Comparison of ENCODE assay signal across 38 mouse cellular contexts in genomic region chr1:165486108-165486507, GRCm38 (mm10). TPM values are rescaled to one million over a fixed set of nuclear protein-coding genes. Genes with fewer than 3 reads are reported as not detected.
DNase-seq lines count a peak whose midpoint lies in the region; ATAC-seq and TF ChIP-seq lines count a peak whose summit lies in the region.
"Had no signal": no experiment of that assay in that cellular context is flagged by ENCODE, and none has a peak within 500 bp of the region (broad histone marks: within the 10 kb centered on the region; RNA-seq: fewer than 3 reads in every experiment).

No protein-coding gene starts in this region.

- H3K9me3 ChIP-seq in kidney, embryonic 15.5 days (replicated peaks), result no peaks in the 10 kb centered on the region
- H3K9me3 ChIP-seq in liver, postnatal 0 days (ENCODE audit: low read length), result no peaks in the 10 kb centered on the region
- H3K9me3 ChIP-seq in liver, embryonic 11.5 days (ENCODE audit: control insufficient read depth, low read length), result no peaks in the 10 kb centered on the region
- no peaks in the 10 kb centered on the region for H3K9me3 ChIP-seq in intestine, embryonic 15.5 days
- H3K9me3 ChIP-seq: forebrain, embryonic 12.5 days; heart, embryonic 10.5 days; hindbrain, embryonic 12.5 days; limb, embryonic 10.5 days; limb, embryonic 15.5 days; megakaryocyte, embryonic 14.5 days; midbrain, embryonic 12.5 days; neural tube, embryonic 12.5 days had no signal

- TF ChIP-seq CTCF in liver, postnatal 0 days (IDR thresholded peaks at IDR 0.05; ENCODE audit: low read depth), result no peak

- 85% methylated on average over 2 of the region's 2 CpGs for WGBS in kidney, embryonic 15.5 days
- 55% methylated on average over 2 of the region's 2 CpGs for WGBS in liver, postnatal 0 days (ENCODE audit: insufficient replicate concordance)
- WGBS in liver, embryonic 11.5 days, result 92% methylated on average over 2 of the region's 2 CpGs
- 85% methylated on average over 2 of the region's 2 CpGs for WGBS in intestine, embryonic 15.5 days

- no peaks in the 10 kb centered on the region for H3K4me1 ChIP-seq in kidney, embryonic 15.5 days
- H3K4me1 ChIP-seq in liver, postnatal 0 days (ENCODE audit: insufficient read depth), result peaks cover 19% of the 10 kb centered on the region
- H3K4me1 ChIP-seq in liver, embryonic 11.5 days (replicated peaks; ENCODE audit: control insufficient read depth, insufficient read depth, low read length), result no peaks in the 10 kb centered on the region
- H3K4me1 ChIP-seq in intestine, embryonic 15.5 days (replicated peaks), result no peaks in the 10 kb centered on the region
- H3K4me1 ChIP-seq: forebrain, embryonic 12.5 days; heart, embryonic 10.5 days; hindbrain, embryonic 12.5 days; limb, embryonic 10.5 days; limb, embryonic 15.5 days; midbrain, embryonic 12.5 days; neural tube, embryonic 12.5 days had no signal

- H3K9ac ChIP-seq in kidney, embryonic 15.5 days, result no peak overlapping the region
- no peak overlapping the region for H3K9ac ChIP-seq in liver, postnatal 0 days (replicated peaks)
- H3K9ac ChIP-seq in liver, embryonic 11.5 days (ENCODE audit: low read depth, low read length), result no peak overlapping the region
- no peak overlapping the region for H3K9ac ChIP-seq in intestine, embryonic 15.5 days
- H3K9ac ChIP-seq: forebrain, embryonic 12.5 days; forebrain, postnatal 0 days; hindbrain, embryonic 12.5 days; limb, embryonic 15.5 days; midbrain, embryonic 12.5 days; neural tube, embryonic 12.5 days had no signal

- peaks cover 18% of the 10 kb centered on the region for H3K36me3 ChIP-seq in kidney, embryonic 15.5 days
- peaks cover 10% of the 10 kb centered on the region for H3K36me3 ChIP-seq in liver, postnatal 0 days (replicated peaks; ENCODE audit: insufficient read depth, low read length)
- H3K36me3 ChIP-seq in liver, embryonic 11.5 days (ENCODE audit: control insufficient read depth, insufficient read depth, low read length), result no peaks in the 10 kb centered on the region
- H3K36me3 ChIP-seq in intestine, embryonic 15.5 days, result no peaks in the 10 kb centered on the region
- H3K36me3 ChIP-seq: limb, embryonic 10.5 days had no signal

- DNase-seq in kidney, adult 18-20 months, result peak; percentile 32
- DNase-seq in liver, postnatal 0 days, result no peak
- no peak for DNase-seq in liver, embryonic 11.5 days (ENCODE audit: low spot score)
- DNase-seq in kidney, postnatal 14 days, result peak; percentile 19
- no peak for DNase-seq in left cerebral cortex, adult 18-20 months (ENCODE audit: low spot score in 2 of 2)
- DNase-seq: adrenal gland, postnatal 10 days; cerebellum, adult 18-20 months; cerebellum, postnatal 14 days; forebrain, postnatal 0 days; gastrocnemius, postnatal 14 days; heart, adult 11 months; heart, postnatal 36 days; layer of hippocampus, postnatal 36 days; lung, postnatal 4 days; right cerebral cortex, adult 18-20 months; thymus, adult 18-20 months; thymus, postnatal 25 days had no signal

- no peaks in the 10 kb centered on the region for H3K27me3 ChIP-seq in kidney, embryonic 15.5 days
- H3K27me3 ChIP-seq in liver, postnatal 0 days (ENCODE audit: insufficient read depth, low read length), result no peaks in the 10 kb centered on the region
- no peaks in the 10 kb centered on the region for H3K27me3 ChIP-seq in liver, embryonic 11.5 days (replicated peaks; ENCODE audit: control insufficient read depth, insufficient read depth, low read length)
- no peaks in the 10 kb centered on the region for H3K27me3 ChIP-seq in intestine, embryonic 15.5 days (replicated peaks)
- H3K27me3 ChIP-seq: forebrain, embryonic 12.5 days; hindbrain, embryonic 12.5 days; limb, embryonic 15.5 days; megakaryocyte, embryonic 14.5 days; midbrain, embryonic 12.5 days; neural tube, embryonic 12.5 days; Patski had no signal

- H3K27ac ChIP-seq in kidney, embryonic 15.5 days, result no peak overlapping the region
- H3K27ac ChIP-seq in liver, postnatal 0 days (ENCODE audit: low read depth), result 0 out of 2 replicates have a peak overlapping the region, but pooled peaks have one; percentile 82
- no peak overlapping the region for H3K27ac ChIP-seq in liver, embryonic 11.5 days (ENCODE audit: low read depth, low read length)
- H3K27ac ChIP-seq in intestine, embryonic 15.5 days, result no peak overlapping the region
- H3K27ac ChIP-seq: forebrain, embryonic 12.5 days; heart, embryonic 10.5 days; hindbrain, embryonic 12.5 days; hindbrain, postnatal 0 days; limb, embryonic 10.5 days; limb, embryonic 15.5 days; midbrain, embryonic 12.5 days; neural tube, embryonic 12.5 days had no signal

- TF ChIP-seq EP300 in liver, postnatal 0 days (IDR thresholded peaks at IDR 0.05; ENCODE audit: low read depth), result no peak

- no peak overlapping the region for H3K4me3 ChIP-seq in kidney, embryonic 15.5 days (replicated peaks)
- H3K4me3 ChIP-seq in liver, postnatal 0 days (ENCODE audit: low read depth, low read length), result no peak overlapping the region
- H3K4me3 ChIP-seq in liver, embryonic 11.5 days (ENCODE audit: low read depth, low read length), result no peak overlapping the region
- H3K4me3 ChIP-seq in intestine, embryonic 15.5 days (replicated peaks), result no peak overlapping the region
- H3K4me3 ChIP-seq: forebrain, embryonic 12.5 days; heart, embryonic 10.5 days; hindbrain, embryonic 12.5 days; limb, embryonic 10.5 days; limb, embryonic 15.5 days; megakaryocyte, embryonic 14.5 days; midbrain, embryonic 12.5 days; myocyte; neural tube, embryonic 12.5 days had no signal

- no peak overlapping the region for H3K4me2 ChIP-seq in kidney, embryonic 15.5 days
- no peak overlapping the region for H3K4me2 ChIP-seq in liver, postnatal 0 days (ENCODE audit: low read depth, low read length)
- no peak overlapping the region for H3K4me2 ChIP-seq in liver, embryonic 11.5 days
- H3K4me2 ChIP-seq in intestine, embryonic 15.5 days (replicated peaks), result no peak overlapping the region
- H3K4me2 ChIP-seq: forebrain, embryonic 12.5 days; hindbrain, embryonic 12.5 days; limb, embryonic 15.5 days; midbrain, embryonic 12.5 days; neural tube, embryonic 12.5 days had no signal

- ATAC-seq in kidney, embryonic 15.5 days (replicated peaks; ENCODE audit: low FRiP score), result no peak
- ATAC-seq in liver, postnatal 0 days, result peak; percentile 12; the same call in 1 of the 2 replicates
- no peak for ATAC-seq in liver, embryonic 11.5 days (replicated peaks; ENCODE audit: low FRiP score)
- ATAC-seq in intestine, embryonic 15.5 days, result no peak
- ATAC-seq: forebrain, postnatal 0 days; hindbrain, postnatal 0 days; intestine, embryonic 16.5 days; Patski had no signal

RNA-seq across cellular contexts. Expression of gene Adcy10, which starts 1.1 kb away (rescaled TPM):
- polyA plus RNA-seq in kidney, embryonic 15.5 days (2015; fragmentation: Nextera tagmentation; extraction: Ambion mirVana), result 0.23 and 0.31 TPM in 2 replicates
- polyA plus RNA-seq in liver, postnatal 0 days (2015; fragmentation: Nextera tagmentation; extraction: Ambion mirVana), result 0.08 and 0.19 TPM in 2 replicates
- polyA plus RNA-seq in liver, embryonic 11.5 days (2014; fragmentation: Nextera tagmentation; extraction: Ambion mirVana), result 0.04 and 0.23 TPM in 2 replicates
- not detected in 2 replicates for polyA plus RNA-seq in intestine, embryonic 15.5 days (2015; fragmentation: Nextera tagmentation; extraction: Ambion mirVana)
- total RNA-seq in left cerebral cortex, adult 18-20 months (2021), result under 1 TPM; 0.05 to 0.33 TPM
- total RNA-seq: forebrain, postnatal 0 days; gastrocnemius, postnatal 14 days; heart, postnatal 36 days; MEL; midbrain, postnatal 0 days had no signal
- polyA plus RNA-seq: embryonic facial prominence, embryonic 14.5 days; heart, embryonic 10.5 days; heart, embryonic 16.5 days; intestine, embryonic 16.5 days; large intestine, adult 2 months; lung, embryonic 16.5 days; myocyte; small intestine, adult 2 months had no signal

RNA-seq across cellular contexts. Expression of gene Mpc2, which starts 25.7 kb away (rescaled TPM):
- 258 and 309 TPM in 2 replicates for polyA plus RNA-seq in kidney, embryonic 15.5 days (2015; fragmentation: Nextera tagmentation; extraction: Ambion mirVana)
- polyA plus RNA-seq in liver, postnatal 0 days (2015; fragmentation: Nextera tagmentation; extraction: Ambion mirVana), result 858 and 927 TPM in 2 replicates
- 187 and 198 TPM in 2 replicates for polyA plus RNA-seq in liver, embryonic 11.5 days (2014; fragmentation: Nextera tagmentation; extraction: Ambion mirVana)
- polyA plus RNA-seq in intestine, embryonic 15.5 days (2015; fragmentation: Nextera tagmentation; extraction: Ambion mirVana), result 145 and 165 TPM in 2 replicates
- 100 to 1,000 TPM; 121 to 124 TPM for total RNA-seq in left cerebral cortex, adult 18-20 months (2021)

RNA-seq across cellular contexts. Expression of gene Dcaf6, which starts 25.8 kb away (rescaled TPM):
- 15.6 and 18.1 TPM in 2 replicates for polyA plus RNA-seq in kidney, embryonic 15.5 days (2015; fragmentation: Nextera tagmentation; extraction: Ambion mirVana)
- 17.0 and 17.4 TPM in 2 replicates for polyA plus RNA-seq in liver, postnatal 0 days (2015; fragmentation: Nextera tagmentation; extraction: Ambion mirVana)
- polyA plus RNA-seq in liver, embryonic 11.5 days (2014; fragmentation: Nextera tagmentation; extraction: Ambion mirVana), result 15.9 and 18.0 TPM in 2 replicates
- polyA plus RNA-seq in intestine, embryonic 15.5 days (2015; fragmentation: Nextera tagmentation; extraction: Ambion mirVana), result 10.6 and 12.3 TPM in 2 replicates
- 10 to 100 TPM; 88.5 to 93.5 TPM for total RNA-seq in left cerebral cortex, adult 18-20 months (2021)

Comparison
In these comparisons a context has a peak if more than half of its experiments do, and no peak if none do; other contexts are left out.
1. DNase-seq: peak in kidney, adult 18-20 months (single experiment) and kidney, postnatal 14 days (single experiment); none in liver, postnatal 0 days (single experiment), liver, embryonic 11.5 days (single experiment) and left cerebral cortex, adult 18-20 months (0 of 2).